Mouse (Mus musculus): ENCODE data around the gene Nectin2.

DNA sequence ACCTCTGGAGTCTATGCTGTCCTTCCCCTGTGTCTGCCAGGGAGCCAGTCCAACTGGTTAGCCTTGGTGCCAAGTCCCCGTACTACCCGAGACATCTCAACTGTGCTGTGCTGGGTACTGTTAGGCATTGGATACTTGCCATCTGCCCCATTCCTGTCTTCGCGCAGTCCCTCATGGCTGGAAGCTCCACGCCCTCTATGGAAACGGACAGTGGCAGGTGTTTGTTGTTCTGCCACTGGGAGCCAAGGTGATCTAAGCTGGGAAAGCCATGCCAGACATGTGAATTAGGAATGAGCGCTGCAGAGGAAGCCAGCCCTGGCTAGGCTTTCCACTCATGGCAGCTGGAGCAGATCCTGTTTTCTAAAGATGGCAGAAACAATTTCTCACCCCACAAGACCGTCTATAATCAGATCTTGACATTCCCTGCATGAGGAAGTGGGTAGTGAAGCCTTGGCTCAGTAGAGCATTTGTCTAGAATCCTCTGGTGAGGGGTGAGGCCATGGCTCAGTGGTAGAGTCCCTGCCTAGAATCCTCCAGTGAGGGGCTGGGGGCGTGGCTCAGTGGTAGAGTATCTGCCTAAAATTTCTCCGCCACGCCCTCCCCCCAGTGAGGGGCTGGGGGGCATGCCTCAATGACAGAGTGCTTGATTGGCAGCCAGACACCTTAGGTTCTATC is 26.9 kb upstream of the Nectin2 start:
- TF ChIP-seq CTCF (IDR thresholded peaks at IDR 0.05; ENCODE audit: low read depth) = no peak
- no peak for TF ChIP-seq EP300 (optimal IDR thresholded peaks at IDR 0.05)
